ENCODE assay signal across 22 mouse cellular contexts in the genomic region with DNA sequence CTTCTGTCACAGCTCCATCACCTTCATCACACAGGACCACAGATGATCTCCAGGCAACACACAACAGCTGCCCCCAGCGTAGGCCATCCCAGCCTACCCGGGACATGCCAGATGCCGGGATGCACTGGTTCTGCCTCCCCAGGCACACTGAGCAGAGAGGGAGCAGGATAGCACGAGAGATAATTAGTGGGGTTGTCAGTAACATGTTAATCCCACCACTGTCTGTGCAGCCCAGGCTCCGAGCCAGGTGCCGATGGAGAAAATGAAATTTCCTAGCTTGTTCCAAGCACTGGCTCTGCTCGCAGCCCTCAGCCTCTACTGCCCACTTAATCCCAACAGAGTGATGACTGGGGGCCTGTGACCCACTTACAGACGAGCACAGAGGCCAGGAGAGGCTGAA. TPM values are rescaled to one million over a fixed set of nuclear protein-coding genes. Genes with fewer than 3 reads are reported as not detected.
DNase-seq lines count a peak whose midpoint lies in the region; ATAC-seq and TF ChIP-seq lines count a peak whose summit lies in the region.
"Had no signal": no experiment of that assay in that cellular context is flagged by ENCODE, and none has a peak within 500 bp of the region (broad histone marks: within the 10 kb centered on the region; RNA-seq: fewer than 3 reads in every experiment).

No protein-coding gene starts in this region.

- no peak for DNase-seq in hindbrain, embryonic 11.5 days (ENCODE audit: low spot score)
- DNase-seq in retina, embryonic 14.5 days (ENCODE audit: low spot score) = peak; percentile 44
- no peak for DNase-seq in thymus, adult 2 months
- DNase-seq: adrenal gland, postnatal 14 days; cerebellum, adult 9-11 months; gastrocnemius, adult 2 months; heart, postnatal 36 days; kidney, adult 2 months; kidney, postnatal 10 days; liver, postnatal 0 days; right cerebral cortex, postnatal 14 days; spleen, adult 18-20 months had no signal

- H3K36me3 ChIP-seq in hindbrain, embryonic 13.5 days = no peaks in the 10 kb centered on the region
- no peaks in the 10 kb centered on the region for H3K36me3 ChIP-seq in hindbrain, embryonic 11.5 days (ENCODE audit: control insufficient read depth, insufficient read depth, low read length)
- H3K36me3 ChIP-seq in forebrain, embryonic 15.5 days = no peaks in the 10 kb centered on the region
- H3K36me3 ChIP-seq in hindbrain, embryonic 15.5 days = no peaks in the 10 kb centered on the region
- H3K36me3 ChIP-seq in thymus, adult 2 months (ENCODE audit: control insufficient read depth, insufficient read depth, low read length) = no peaks in the 10 kb centered on the region
- H3K36me3 ChIP-seq: embryonic facial prominence, embryonic 10.5 days; heart, embryonic 15.5 days; limb, embryonic 12.5 days; midbrain, embryonic 12.5 days had no signal

- WGBS in hindbrain, embryonic 13.5 days = 50% methylated on average over 8 of the region's 8 CpGs
- 68% methylated on average over 8 of the region's 8 CpGs for WGBS in hindbrain, embryonic 11.5 days
- 27% methylated on average over 8 of the region's 8 CpGs for WGBS in forebrain, embryonic 15.5 days
- 27% methylated on average over 8 of the region's 8 CpGs for WGBS in hindbrain, embryonic 15.5 days
- WGBS in thymus, adult 2 months = 91% methylated on average over 8 of the region's 8 CpGs

- H3K4me3 ChIP-seq in hindbrain, embryonic 13.5 days = no peak overlapping the region
- H3K4me3 ChIP-seq in hindbrain, embryonic 11.5 days (ENCODE audit: low read depth, low read length) = no peak overlapping the region
- H3K4me3 ChIP-seq in forebrain, embryonic 15.5 days = no peak overlapping the region
- H3K4me3 ChIP-seq in hindbrain, embryonic 15.5 days = no peak overlapping the region
- no peak overlapping the region for H3K4me3 ChIP-seq in thymus, adult 2 months (ENCODE audit: control insufficient read depth, insufficient read depth, low read length)
- H3K4me3 ChIP-seq: embryonic facial prominence, embryonic 10.5 days; gastrocnemius, adult 2 months; heart, embryonic 15.5 days; limb, embryonic 12.5 days; midbrain, embryonic 12.5 days had no signal

- H3K27ac ChIP-seq in hindbrain, embryonic 13.5 days = peak overlapping the region; percentile 0; the same call in 1 of the 2 replicates
- no peak overlapping the region for H3K27ac ChIP-seq in hindbrain, embryonic 11.5 days (ENCODE audit: low read depth, low read length)
- peak overlapping the region; percentile 49 for H3K27ac ChIP-seq in forebrain, embryonic 15.5 days (replicated peaks)
- H3K27ac ChIP-seq in hindbrain, embryonic 15.5 days (replicated peaks) = peak overlapping the region; percentile 30; the same call in 1 of the 2 replicates
- H3K27ac ChIP-seq in thymus, adult 2 months (ENCODE audit: control insufficient read depth, insufficient read depth, low read length) = no peak overlapping the region
- H3K27ac ChIP-seq: embryonic facial prominence, embryonic 10.5 days; gastrocnemius, adult 2 months; heart, embryonic 15.5 days; limb, embryonic 12.5 days; midbrain, embryonic 12.5 days had no signal

- H3K9me3 ChIP-seq in hindbrain, embryonic 13.5 days = no peaks in the 10 kb centered on the region
- no peaks in the 10 kb centered on the region for H3K9me3 ChIP-seq in hindbrain, embryonic 11.5 days (ENCODE audit: control insufficient read depth, low read length)
- no peaks in the 10 kb centered on the region for H3K9me3 ChIP-seq in forebrain, embryonic 15.5 days
- H3K9me3 ChIP-seq in hindbrain, embryonic 15.5 days = no peaks in the 10 kb centered on the region
- H3K9me3 ChIP-seq: embryonic facial prominence, embryonic 10.5 days; heart, embryonic 15.5 days; limb, embryonic 12.5 days; midbrain, embryonic 12.5 days had no signal

- TF ChIP-seq CTCF in thymus, adult 2 months (IDR thresholded peaks at IDR 0.05; ENCODE audit: borderline replicate concordance, control insufficient read depth, extremely low read depth, insufficient read depth, low read length, poor library complexity) = no peak

- no peak for TF ChIP-seq POLR2A in thymus, adult 2 months (IDR thresholded peaks at IDR 0.05; ENCODE audit: control insufficient read depth, extremely low read depth, insufficient read depth, low read length, poor library complexity)

- H3K4me1 ChIP-seq in hindbrain, embryonic 13.5 days (replicated peaks) = peaks cover 25% of the 10 kb centered on the region
- H3K4me1 ChIP-seq in hindbrain, embryonic 11.5 days (replicated peaks; ENCODE audit: control insufficient read depth, insufficient read depth, low read length) = peaks cover 3% of the 10 kb centered on the region; the same call in 1 of the 2 replicates
- H3K4me1 ChIP-seq in forebrain, embryonic 15.5 days = peaks cover 16% of the 10 kb centered on the region
- H3K4me1 ChIP-seq in hindbrain, embryonic 15.5 days (replicated peaks) = peaks cover 16% of the 10 kb centered on the region
- peaks cover under 1% of the 10 kb centered on the region for H3K4me1 ChIP-seq in thymus, adult 2 months (replicated peaks; ENCODE audit: control insufficient read depth, insufficient read depth, low read length)
- H3K4me1 ChIP-seq: heart, embryonic 15.5 days; limb, embryonic 12.5 days had no signal

- peak; percentile 50; the same call in 1 of the 2 replicates for ATAC-seq in hindbrain, embryonic 13.5 days (ENCODE audit: low FRiP score)
- no peak for ATAC-seq in hindbrain, embryonic 11.5 days (ENCODE audit: low FRiP score)
- ATAC-seq in forebrain, embryonic 15.5 days (replicated peaks) = peak; percentile 29; the same call in 1 of the 2 replicates
- no peak for ATAC-seq in hindbrain, embryonic 15.5 days (ENCODE audit: low FRiP score, low read depth)
- no peak for ATAC-seq in frontal cortex, adult (ENCODE audit: low TSS enrichment)
- ATAC-seq: liver, postnatal 0 days; lung, postnatal 0 days had no signal

- H3K27me3 ChIP-seq in hindbrain, embryonic 13.5 days = 0 out of 2 replicates have a peak, but pooled peaks cover 4% of the 10 kb centered on the region
- H3K27me3 ChIP-seq in hindbrain, embryonic 11.5 days (ENCODE audit: control insufficient read depth, insufficient read depth, low read length) = no peaks in the 10 kb centered on the region
- no peaks in the 10 kb centered on the region for H3K27me3 ChIP-seq in forebrain, embryonic 15.5 days
- H3K27me3 ChIP-seq in hindbrain, embryonic 15.5 days = no peaks in the 10 kb centered on the region
- no peaks in the 10 kb centered on the region; the same call in 1 of the 2 replicates for H3K27me3 ChIP-seq in thymus, adult 2 months (ENCODE audit: control insufficient read depth, insufficient read depth, low read length)
- H3K27me3 ChIP-seq: heart, embryonic 15.5 days had no signal

- H3K4me2 ChIP-seq in hindbrain, embryonic 13.5 days = no peak overlapping the region
- no peak overlapping the region for H3K4me2 ChIP-seq in hindbrain, embryonic 11.5 days (replicated peaks; ENCODE audit: low read depth, low read length)
- no peak overlapping the region for H3K4me2 ChIP-seq in forebrain, embryonic 15.5 days (replicated peaks)
- H3K4me2 ChIP-seq in hindbrain, embryonic 15.5 days = no peak overlapping the region
- H3K4me2 ChIP-seq: heart, embryonic 15.5 days; limb, embryonic 12.5 days; liver, embryonic 11.5 days; midbrain, embryonic 12.5 days had no signal

- H3K9ac ChIP-seq in hindbrain, embryonic 13.5 days = no peak overlapping the region
- no peak overlapping the region for H3K9ac ChIP-seq in hindbrain, embryonic 11.5 days (ENCODE audit: low read depth, low read length)
- no peak overlapping the region for H3K9ac ChIP-seq in forebrain, embryonic 15.5 days (replicated peaks)
- no peak overlapping the region for H3K9ac ChIP-seq in hindbrain, embryonic 15.5 days
- H3K9ac ChIP-seq: heart, embryonic 15.5 days; limb, embryonic 12.5 days; liver, postnatal 0 days; midbrain, embryonic 12.5 days had no signal

RNA-seq across cellular contexts. Expression of a gene that starts 39.1 kb away (rescaled TPM):
- 51.6 and 54.4 TPM in 2 replicates for polyA plus RNA-seq in hindbrain, embryonic 13.5 days (2015; fragmentation: Nextera tagmentation; extraction: Ambion mirVana)
- polyA plus RNA-seq in hindbrain, embryonic 11.5 days (2014; fragmentation: Nextera tagmentation; extraction: Ambion mirVana) = 13.0 and 18.5 TPM in 2 replicates
- 65.1 and 68.2 TPM in 2 replicates for polyA plus RNA-seq in forebrain, embryonic 15.5 days (2015; fragmentation: Nextera tagmentation; extraction: Ambion mirVana)
- 59.9 and 66.1 TPM in 2 replicates for polyA plus RNA-seq in hindbrain, embryonic 15.5 days (2015; fragmentation: Nextera tagmentation; extraction: Ambion mirVana)
- 18.8 and 26.1 TPM in 2 replicates for polyA plus RNA-seq in thymus, adult 2 months (2012; rRNA removed)

Comparison
In these comparisons a context has a peak if more than half of its experiments do, and no peak if none do; other contexts are left out.
1. ATAC-seq: peak in hindbrain, embryonic 13.5 days (single experiment) and forebrain, embryonic 15.5 days (single experiment); none in hindbrain, embryonic 11.5 days (single experiment), hindbrain, embryonic 15.5 days (single experiment) and frontal cortex, adult (single experiment).
2. H3K27ac ChIP-seq: peak in hindbrain, embryonic 13.5 days (single experiment), forebrain, embryonic 15.5 days (single experiment) and hindbrain, embryonic 15.5 days (single experiment); none in hindbrain, embryonic 11.5 days (single experiment) and thymus, adult 2 months (single experiment).